Mouse (Mus musculus): ENCODE measurements around the gene Fmnl2. TPM values are rescaled to one million over a fixed set of nuclear protein-coding genes. Genes with fewer than 3 reads are reported as not detected.

The Fmnl2 gene
- total RNA-seq, 1 experiment: 13.6 TPM

- TF ChIP-seq MAFK (IDR thresholded peaks at IDR 0.05; ENCODE audit: insufficient read depth, low read depth, low read length): no peak
Measured at GRCm38 (mm10) chr2:52943644-52944423, 86.2 kb downstream of the Fmnl2 start.

DNA sequence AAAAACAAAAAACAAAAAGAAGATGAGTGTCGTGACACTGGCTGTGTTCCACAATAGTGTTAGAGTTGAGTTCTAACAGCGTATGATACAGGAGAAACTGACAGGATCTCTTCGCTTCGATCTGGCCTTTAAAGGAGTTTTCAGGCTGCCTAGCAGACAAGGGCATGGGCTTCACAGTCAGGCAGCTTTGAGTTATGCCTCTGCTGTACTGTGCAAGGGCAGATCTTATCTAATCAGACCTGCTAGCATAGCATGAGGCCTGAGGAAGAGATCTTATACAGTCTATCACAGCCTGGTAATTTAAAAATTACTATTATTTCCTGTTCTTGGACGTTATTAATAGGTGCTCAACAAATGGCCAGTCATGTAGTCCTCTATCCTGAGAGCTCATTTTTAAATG, 86.9 kb downstream of the Fmnl2 start:
- in situ Hi-C loops (cut with MboI; ENCODE audit: low sequenced_read_pairs in 2 of 2, unreplicated experiment in 2 of 2): no loop called here
- Histone ChIP-seq H3K4me3 (ENCODE audit: insufficient read depth in 1 of 2, low read depth in 1 of 2, low read length in 2 of 2, poor library complexity in 1 of 2, severe bottlenecking in 1 of 2) (no peak overlapping the region), H3K9ac (ENCODE audit: insufficient read depth, low read depth, low read length, poor library complexity, severe bottlenecking) (no peak overlapping the region), H3K4me1 (ENCODE audit: control insufficient read depth in 2 of 2, insufficient read depth in 2 of 2, low read length in 2 of 2, poor library complexity in 1 of 2) (peaks cover 0 to 6% of the 10 kb centered on the region in 2 experiments; a peak in 2 of 4 replicates), H3K9me3 (ENCODE audit: control insufficient read depth, insufficient read depth, low read depth, low read length) (no peaks in the 10 kb centered on the region), H3K27ac (ENCODE audit: insufficient read depth, low read depth, low read length, poor library complexity, severe bottlenecking) (no peak overlapping the region), H3K36me3 (ENCODE audit: control insufficient read depth, insufficient read depth, low read length, poor library complexity, severe bottlenecking) (no peaks in the 10 kb centered on the region)
- DNase-seq (ENCODE audit: low read depth, low spot score): no peak
- no peak for TF ChIP-seq CHD2 (IDR thresholded peaks at IDR 0.05; ENCODE audit: low read depth, low read length)
- no peak for TF ChIP-seq HCFC1 (IDR thresholded peaks at IDR 0.05; ENCODE audit: borderline replicate concordance, insufficient read depth, low read length)
- TF ChIP-seq ZNF384 (IDR thresholded peaks at IDR 0.05; ENCODE audit: low read depth, low read length): no peak
- TF ChIP-seq ZC3H11A (IDR thresholded peaks at IDR 0.05; ENCODE audit: borderline replicate concordance, low read depth, low read length): no peak
- TF ChIP-seq MAFK (IDR thresholded peaks at IDR 0.05; ENCODE audit: insufficient read depth, low read depth, low read length): no peak

More at GRCm38 (mm10) chr2:52943644-52944423, 86.2 kb downstream of the Fmnl2 start:
- Histone ChIP-seq H3K9ac (ENCODE audit: insufficient read depth, low read depth, low read length, poor library complexity, severe bottlenecking) (no peak overlapping the region), H3K4me1 (ENCODE audit: control insufficient read depth in 2 of 2, insufficient read depth in 2 of 2, low read length in 2 of 2, poor library complexity in 1 of 2) (peaks cover 0 to 11% of the 10 kb centered on the region in 2 experiments; a peak in 2 of 4 replicates), H3K9me3 (ENCODE audit: control insufficient read depth, insufficient read depth, low read depth, low read length) (no peaks in the 10 kb centered on the region), H3K36me3 (ENCODE audit: control insufficient read depth, insufficient read depth, low read length, poor library complexity, severe bottlenecking) (no peaks in the 10 kb centered on the region), H3K27ac (ENCODE audit: insufficient read depth, low read depth, low read length, poor library complexity, severe bottlenecking) (no peak overlapping the region), H3K4me3 (ENCODE audit: insufficient read depth in 1 of 2, low read depth in 1 of 2, low read length in 2 of 2, poor library complexity in 1 of 2, severe bottlenecking in 1 of 2) (no peak overlapping the region)
- DNase-seq (ENCODE audit: low read depth, low spot score): no peak
- in situ Hi-C loops (cut with MboI; ENCODE audit: low sequenced_read_pairs in 2 of 2, unreplicated experiment in 2 of 2): no loop called here

DNA sequence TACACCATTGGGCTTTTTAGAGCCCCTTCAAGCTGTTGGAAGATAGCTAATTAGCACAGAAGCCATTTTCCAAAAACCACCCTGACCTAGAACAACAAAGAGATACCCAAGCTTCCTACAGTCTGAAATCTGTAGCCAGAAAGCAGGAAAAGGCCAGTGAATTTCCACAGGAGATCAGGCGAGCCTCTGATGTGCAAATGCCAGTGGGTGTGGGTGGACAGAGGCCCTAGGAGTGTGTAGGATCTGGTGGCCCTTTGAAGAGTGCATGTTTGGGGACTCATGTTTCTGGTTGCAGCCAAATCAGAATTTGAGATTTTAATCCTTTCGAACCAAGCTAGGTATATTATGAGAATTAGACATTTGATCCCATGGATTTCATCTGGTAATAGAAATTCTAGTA, 88.4 kb downstream of the Fmnl2 start:
- Histone ChIP-seq H3K4me3 (ENCODE audit: insufficient read depth in 1 of 2, low read depth in 1 of 2, low read length in 2 of 2, poor library complexity in 1 of 2, severe bottlenecking in 1 of 2) (no peak overlapping the region), H3K27ac (ENCODE audit: insufficient read depth, low read depth, low read length, poor library complexity, severe bottlenecking) (no peak overlapping the region)
- in situ Hi-C loops (cut with MboI; ENCODE audit: low sequenced_read_pairs in 2 of 2, unreplicated experiment in 2 of 2): no loop called here

GRCm38 (mm10) chr2:52946524-52947186, 89.0 kb downstream of the Fmnl2 start:
- H3K4me3 ChIP-seq (ENCODE audit: insufficient read depth in 1 of 2, low read depth in 1 of 2, low read length in 2 of 2, poor library complexity in 1 of 2, severe bottlenecking in 1 of 2): no peak overlapping the region
- in situ Hi-C loops (cut with MboI; ENCODE audit: low sequenced_read_pairs in 2 of 2, unreplicated experiment in 2 of 2): no loop called here
- H3K36me3 ChIP-seq (ENCODE audit: control insufficient read depth, insufficient read depth, low read length, poor library complexity, severe bottlenecking): no peaks in the 10 kb centered on the region
- no peak for DNase-seq (ENCODE audit: low read depth, low spot score)
- H3K9me3 ChIP-seq (ENCODE audit: control insufficient read depth, insufficient read depth, low read depth, low read length): no peaks in the 10 kb centered on the region
- no peak for TF ChIP-seq CHD2 (IDR thresholded peaks at IDR 0.05; ENCODE audit: low read depth, low read length)
- no peak for TF ChIP-seq HCFC1 (IDR thresholded peaks at IDR 0.05; ENCODE audit: borderline replicate concordance, insufficient read depth, low read length)
- TF ChIP-seq ZNF384 (IDR thresholded peaks at IDR 0.05; ENCODE audit: low read depth, low read length): no peak
- TF ChIP-seq MAFK (IDR thresholded peaks at IDR 0.05; ENCODE audit: insufficient read depth, low read depth, low read length): no peak
- no peak for TF ChIP-seq ZC3H11A (IDR thresholded peaks at IDR 0.05; ENCODE audit: borderline replicate concordance, low read depth, low read length)
- peaks cover 3 to 6% of the 10 kb centered on the region in 2 experiments for H3K4me1 ChIP-seq (ENCODE audit: control insufficient read depth in 2 of 2, insufficient read depth in 2 of 2, low read length in 2 of 2, poor library complexity in 1 of 2)
- no peak overlapping the region for H3K27ac ChIP-seq (ENCODE audit: insufficient read depth, low read depth, low read length, poor library complexity, severe bottlenecking)
- H3K9ac ChIP-seq (ENCODE audit: insufficient read depth, low read depth, low read length, poor library complexity, severe bottlenecking): no peak overlapping the region

More for the DNA sequence above, 88.4 kb downstream of the Fmnl2 start:
- H3K4me1 ChIP-seq (ENCODE audit: control insufficient read depth in 2 of 2, insufficient read depth in 2 of 2, low read length in 2 of 2, poor library complexity in 1 of 2): peaks cover 2 to 6% of the 10 kb centered on the region in 2 experiments; a peak in 3 of 4 replicates
- DNase-seq (ENCODE audit: low read depth, low spot score): no peak
- no peak for TF ChIP-seq MAFK (IDR thresholded peaks at IDR 0.05; ENCODE audit: insufficient read depth, low read depth, low read length)
- no peak for TF ChIP-seq HCFC1 (IDR thresholded peaks at IDR 0.05; ENCODE audit: borderline replicate concordance, insufficient read depth, low read length)
- no peak for TF ChIP-seq CHD2 (IDR thresholded peaks at IDR 0.05; ENCODE audit: low read depth, low read length)
- no peak for TF ChIP-seq ZC3H11A (IDR thresholded peaks at IDR 0.05; ENCODE audit: borderline replicate concordance, low read depth, low read length)
- no peak for TF ChIP-seq ZNF384 (IDR thresholded peaks at IDR 0.05; ENCODE audit: low read depth, low read length)
- no peak overlapping the region for H3K9ac ChIP-seq (ENCODE audit: insufficient read depth, low read depth, low read length, poor library complexity, severe bottlenecking)
- H3K9me3 ChIP-seq (ENCODE audit: control insufficient read depth, insufficient read depth, low read depth, low read length): no peaks in the 10 kb centered on the region
- H3K36me3 ChIP-seq (ENCODE audit: control insufficient read depth, insufficient read depth, low read length, poor library complexity, severe bottlenecking): no peaks in the 10 kb centered on the region
